Mouse (Mus musculus) left cerebral cortex, adult 2 months (tissue): Measurements from ENCODE around the gene AI661453. TPM values are rescaled to one million over a fixed set of nuclear protein-coding genes. Genes with fewer than 3 reads are reported as not detected.
A peak's percentile ranks its signal among the peaks of the same experiment; 100 is the strongest.

Experiments
- DNase-seq, 2 experiments: peaks; one replicate each; pipeline ENCODE4 v3.0.0; 2021 to 2022; ENCODE audit warnings: low spot score in 2 of 2, mixed read lengths in 1 of 2; ENCODE audit errors: extremely low spot score in 1 of 2
- H3K27ac ChIP-seq: fragments of 200-600 bp; 2 replicates; pipeline ENCODE4 v1.8.1; 2022
- H3K4me3 ChIP-seq: fragments of 200-600 bp; 2 replicates; pipeline ENCODE4 v1.8.1; 2022
- CTCF ChIP-seq: fragments of 200-600 bp; IDR thresholded peaks from 2 replicates; pipeline ENCODE4 v1.8.1; 2022; ENCODE audit warnings: antibody characterized with exemption, mild to moderate bottlenecking, moderate library complexity
- intact Hi-C: fragments of 180-260 bp; cut with DNase I; formaldehyde crosslinking; loops from one replicate; pipeline ENCODE4 v1.15.1; 2025
- total RNA-seq, 2 experiments: library from RNA; stranded (reverse); gene quantifications; 2 replicates each; pipeline ENCODE4 v1.2.3; 2021

The AI661453 gene
- total RNA-seq, 2 experiments from 2014 or later, result 0.61 to 0.84 TPM

- TF ChIP-seq CTCF, result peak; percentile 86
- Histone ChIP-seq H3K27ac (no peak overlapping the region), H3K4me3 (no peak overlapping the region)
- intact Hi-C loops, result no loop called here
- peak in 1 of 2 experiments; percentile 56 for DNase-seq
Measured at GRCm38 (mm10) chr17:47473434-47473974, 37.1 kb downstream of the AI661453 start.

- no peak for TF ChIP-seq CTCF
- no peak for DNase-seq
- Histone ChIP-seq H3K27ac (no peak overlapping the region), H3K4me3 (no peak overlapping the region)
- intact Hi-C loops, result no loop called here
Measured at GRCm38 (mm10) chr17:47474250-47474649, 37.8 kb downstream of the AI661453 start.

GRCm38 (mm10) chr17:47475181-47475580 is 38.8 kb downstream of the AI661453 start:
- no peak overlapping the region for H3K4me3 ChIP-seq
- no peak overlapping the region for H3K27ac ChIP-seq
- no peak for DNase-seq
- TF ChIP-seq CTCF, result no peak
- intact Hi-C loops, result no loop called here

- no peak for DNase-seq
- intact Hi-C loops, result no loop called here
- TF ChIP-seq CTCF, result peak; percentile 28
Measured at GRCm38 (mm10) chr17:47475714-47476113, 39.3 kb downstream of the AI661453 start.

GRCm38 (mm10) chr17:47479887-47480286 is 43.5 kb downstream of the AI661453 start:
- intact Hi-C loops, result loop anchor here (5.0 kb wide), 2 partner anchors 73 to 93 kb away; partner anchors contain the start of gene Guca1b

More at GRCm38 (mm10) chr17:47475714-47476113, 39.3 kb downstream of the AI661453 start:
- Histone ChIP-seq H3K4me3 (no peak overlapping the region), H3K27ac (no peak overlapping the region)

GRCm38 (mm10) chr17:47482401-47482800 is 46.0 kb downstream of the AI661453 start:
- peak in 1 of 2 experiments; percentile 39 for DNase-seq
- intact Hi-C loops, result loop anchor here (5.0 kb wide), 2 partner anchors 75 to 95 kb away; partner anchors contain the start of gene Guca1b
- TF ChIP-seq CTCF, result peak; percentile 65
- Histone ChIP-seq H3K4me3 (no peak overlapping the region), H3K27ac (no peak overlapping the region)

More at GRCm38 (mm10) chr17:47479887-47480286, 43.5 kb downstream of the AI661453 start:
- no peak overlapping the region for H3K27ac ChIP-seq
- DNase-seq, result no peak
- H3K4me3 ChIP-seq, result no peak overlapping the region
- no peak for TF ChIP-seq CTCF

- Histone ChIP-seq H3K4me3 (no peak overlapping the region), H3K27ac (no peak overlapping the region)
- no peak for DNase-seq
- intact Hi-C loops, result loop anchor here (5.0 kb wide), 2 partner anchors 77 to 97 kb away; partner anchors contain the start of gene Guca1b
- TF ChIP-seq CTCF, result no peak
Measured at GRCm38 (mm10) chr17:47484241-47484921, 48.0 kb downstream of the AI661453 start.

- Histone ChIP-seq H3K4me3 (no peak overlapping the region), H3K27ac (no peak overlapping the region)
- no peak for DNase-seq
- intact Hi-C loops, result loop anchor here (5.0 kb wide), 2 partner anchors 78 to 98 kb away; partner anchors contain the start of gene Guca1b
- no peak for TF ChIP-seq CTCF
Measured at GRCm38 (mm10) chr17:47484993-47485392, 48.6 kb downstream of the AI661453 start.

GRCm38 (mm10) chr17:47485791-47486190 is 49.4 kb downstream of the AI661453 start:
- H3K4me3 ChIP-seq, result no peak overlapping the region
- DNase-seq, result no peak
- intact Hi-C loops, result no loop called here
- no peak overlapping the region for H3K27ac ChIP-seq
- TF ChIP-seq CTCF, result no peak

- no peak for DNase-seq
- no peak overlapping the region for H3K4me3 ChIP-seq
- H3K27ac ChIP-seq, result no peak overlapping the region
- no peak; the same call in none of the 2 replicates for TF ChIP-seq CTCF
- intact Hi-C loops, result no loop called here
Measured at GRCm38 (mm10) chr17:47490791-47491190, 54.4 kb downstream of the AI661453 start.

GRCm38 (mm10) chr17:47492731-47493130 is 56.3 kb downstream of the AI661453 start:
- H3K4me3 ChIP-seq, result no peak overlapping the region
- no peak overlapping the region for H3K27ac ChIP-seq
- intact Hi-C loops, result no loop called here
- DNase-seq, result no peak
- no peak for TF ChIP-seq CTCF

- Histone ChIP-seq H3K27ac (no peak overlapping the region), H3K4me3 (no peak overlapping the region)
- no peak for TF ChIP-seq CTCF
- no peak for DNase-seq
- intact Hi-C loops, result no loop called here
Measured at GRCm38 (mm10) chr17:47493653-47494052, 57.2 kb downstream of the AI661453 start.
